Mouse (Mus musculus) bone marrow macrophage, adult 2 months (primary cell): ENCODE data around the gene Stard7.

Experiments used
- CTCF ChIP-seq: IDR thresholded peaks from 2 replicates; pipeline ENCODE4 v1.5.1; 2012; ENCODE audit warnings: low read depth, mild to moderate bottlenecking, low read length, moderate library complexity
- POLR2A ChIP-seq: IDR thresholded peaks from 2 replicates; pipeline ENCODE4 v1.6.1; 2012; ENCODE audit warnings: mild to moderate bottlenecking, low read depth, low read length, borderline replicate concordance

- no peak for TF ChIP-seq POLR2A
- TF ChIP-seq CTCF = no peak
Observed at GRCm38 (mm10) chr2:127304609-127305210, 34.7 kb downstream of the Stard7 start.
